Mouse (Mus musculus): ENCODE data around the gene Slit3. TPM values are rescaled to one million over a fixed set of nuclear protein-coding genes. Genes with fewer than 3 reads are reported as not detected.

Slit3 gene
- 3.6 and 4.5 TPM in 2 replicates for polyA plus RNA-seq (2015; fragmentation: Nextera tagmentation; extraction: Ambion mirVana)

DNA sequence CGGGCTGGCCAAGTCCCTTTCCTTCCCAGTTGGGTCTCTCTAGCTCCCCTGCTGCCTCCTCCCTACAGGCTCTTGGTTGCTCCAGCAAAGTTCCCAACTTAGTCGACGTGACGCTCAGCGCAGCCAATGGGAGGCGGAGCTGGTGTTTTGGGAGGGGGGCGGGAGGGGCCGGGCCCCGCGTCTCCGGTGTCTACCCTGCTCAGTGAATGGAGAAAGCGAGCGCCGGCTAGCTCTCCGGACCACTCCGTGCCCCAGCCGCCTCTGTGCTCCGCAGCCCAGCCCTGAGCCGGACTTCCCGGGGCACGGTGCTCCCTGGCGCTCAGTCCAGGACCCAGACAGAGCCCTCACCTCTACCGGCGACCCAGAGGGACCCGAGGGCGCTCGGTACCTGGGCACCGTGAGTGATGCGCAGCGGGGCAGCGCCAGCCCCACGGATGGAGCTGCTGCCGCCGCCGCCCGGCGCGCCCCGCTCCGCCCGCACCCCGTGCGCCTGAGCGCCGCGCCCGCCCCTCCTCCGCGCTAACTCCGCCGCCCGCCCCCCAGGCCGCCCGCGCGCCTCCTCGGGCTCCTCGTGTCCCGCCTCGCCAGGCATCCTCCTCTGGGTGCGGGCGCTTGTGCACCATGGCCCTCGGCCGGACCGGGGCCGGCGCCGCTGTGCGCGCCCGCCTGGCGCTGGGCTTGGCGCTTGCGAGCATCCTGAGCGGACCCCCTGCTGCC lies at the start of gene Slit3:
Slit3 (plus strand) TSS at position 331 of the 717 bp plus-strand sequence.

MicroRNAs within 50 kb of the gene (microRNA counts, 519-probe panel; counts per million panel counts)
- 3,342 counts per million, percentile 74 among the panel's probes with 10 or more counts for microRNA mmu-miR-218

Small RNAs within 50 kb of the gene (microRNA-seq; reads per million reads assigned to microRNA genes)
- 6.8 to 8.9 reads per million in 2 experiments for gene Mir218-2

Measured in skeletal muscle tissue, postnatal 0 days (tissue).